Mouse (Mus musculus) hindbrain, embryonic 14.5 days (tissue): ENCODE data around the gene Slc6a6. TPM values are rescaled to one million over a fixed set of nuclear protein-coding genes. Genes with fewer than 3 reads are reported as not detected.

Experiments used
- ATAC-seq: fragments of 200-750 bp; cut with Nextera tagmentation; 2 replicates; pipeline ENCODE4 v1.8.0; 2017; ENCODE audit warnings: moderate number of reproducible peaks, mild to moderate bottlenecking, moderate TSS enrichment, moderate library complexity; ENCODE audit not compliant: low FRiP score
- DNase-seq: peaks from one replicate; pipeline ENCODE4 v3.0.0-alpha.2; 2015; ENCODE audit warnings: low spot score
- H3K27ac ChIP-seq: fragments of 300-500 bp; sonication (generic); 2 replicates; pipeline ENCODE4 v1.5.1; 2014; ENCODE audit warnings: mild to moderate bottlenecking, moderate library complexity
- H3K27me3 ChIP-seq: fragments of 300-500 bp; sonication (generic); 2 replicates; pipeline ENCODE4 v1.6.1; 2014; ENCODE audit warnings: mild to moderate bottlenecking, low read length, mixed read lengths; ENCODE audit not compliant: control insufficient read depth, insufficient read depth
- H3K36me3 ChIP-seq: fragments of 300-500 bp; sonication (generic); replicated peaks from 2 replicates; pipeline ENCODE4 v1.6.1; 2014; ENCODE audit not compliant: control insufficient read depth, insufficient read depth
- H3K4me1 ChIP-seq: fragments of 300-500 bp; sonication (generic); replicated peaks from 2 replicates; pipeline ENCODE4 v1.6.1; 2014; ENCODE audit warnings: antibody characterized with exemption, low read length, mixed read lengths; ENCODE audit not compliant: control insufficient read depth, insufficient read depth
- H3K4me2 ChIP-seq: fragments of 300-500 bp; sonication (generic); replicated peaks from 2 replicates; pipeline ENCODE4 v1.6.1; 2014; ENCODE audit warnings: mild to moderate bottlenecking, moderate library complexity
- H3K4me3 ChIP-seq: fragments of 300-500 bp; sonication (generic); replicated peaks from 2 replicates; pipeline ENCODE4 v1.5.1; 2014; ENCODE audit warnings: mild to moderate bottlenecking, low read length
- H3K9ac ChIP-seq: fragments of 300-500 bp; sonication (generic); 2 replicates; pipeline ENCODE4 v1.6.1; 2014
- H3K9me3 ChIP-seq: fragments of 300-500 bp; sonication (generic); 2 replicates; pipeline ENCODE4 v1.6.1; 2016; ENCODE audit warnings: low read length; ENCODE audit not compliant: control insufficient read depth
- WGBS: fragments of 180-500 bp; shearing (Covaris S2); extraction: QIAGEN DNeasy Blood & Tissue Kit; methylation state at CpG from one replicate; pipeline ENCODE4 v1.1.7; 2014; 5-methylcytosine and 5-hydroxymethylcytosine counted together
- polyA plus RNA-seq: library from polyadenylated mRNA; unstranded; fragments of >200 nt; fragmentation: Nextera tagmentation; extraction: Ambion mirVana; gene quantifications from 2 replicates; pipeline ENCODE4 v1.2.1, GENCODE M21; 2014

Gene Slc6a6
- polyA plus RNA-seq, 1 experiment from 2014 or later = 98.5 TPM

DNA sequence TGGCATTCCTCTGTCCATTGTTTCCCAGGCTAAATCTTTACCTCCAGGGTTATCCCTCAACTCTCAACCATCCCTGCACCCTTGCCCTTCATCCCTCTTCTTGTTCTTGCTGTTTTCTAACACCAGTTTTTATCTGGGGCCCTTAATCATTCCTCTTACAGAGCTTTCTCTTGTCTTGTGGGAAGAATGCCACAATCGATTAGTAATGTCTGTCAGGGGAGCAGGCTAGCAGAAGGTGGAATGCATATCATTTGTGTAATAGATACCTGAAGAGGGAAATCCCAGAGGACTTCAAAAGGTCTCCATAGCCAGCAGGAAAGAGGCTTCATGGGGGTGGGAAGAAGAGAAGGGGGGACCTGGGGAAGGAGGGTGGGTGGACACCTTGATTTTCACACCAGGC, 20.6 kb downstream of the Slc6a6 start:
- H3K4me2 ChIP-seq = no peak overlapping the region
- H3K27ac ChIP-seq = no peak overlapping the region
- DNase-seq = no peak
- H3K36me3 ChIP-seq = peaks cover 64% of the 10 kb centered on the region
- peaks cover 23% of the 10 kb centered on the region for H3K4me1 ChIP-seq
- no peak for ATAC-seq
- H3K4me3 ChIP-seq = no peak overlapping the region
- H3K9me3 ChIP-seq = no peaks in the 10 kb centered on the region
- no peak overlapping the region for H3K9ac ChIP-seq
- H3K27me3 ChIP-seq = no peaks in the 10 kb centered on the region
- WGBS = 89% methylated on average over 1 of the region's 1 CpGs

DNA sequence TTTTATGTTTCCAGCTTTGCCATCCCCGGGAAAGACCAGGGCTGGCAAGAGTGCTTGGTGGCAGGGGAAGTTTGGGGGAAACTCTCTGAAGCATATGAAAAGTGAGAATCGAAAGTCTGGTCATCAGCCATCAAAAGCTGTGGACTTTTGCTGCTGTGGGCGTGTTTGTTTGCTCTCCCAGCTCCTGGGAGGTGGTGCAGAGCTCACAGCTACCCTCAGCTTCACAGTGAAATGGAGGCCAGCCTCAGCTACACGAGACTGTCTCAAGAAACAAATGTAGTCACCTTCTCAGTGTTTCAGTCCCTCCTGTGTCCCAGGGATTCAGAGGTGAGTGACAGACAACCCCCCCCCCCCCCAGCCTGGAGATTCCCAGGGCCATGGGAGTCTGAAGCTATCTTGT, 21.8 kb downstream of the Slc6a6 start:
- no peak overlapping the region for H3K27ac ChIP-seq
- WGBS = 74% methylated on average over 4 of the region's 4 CpGs
- no peaks in the 10 kb centered on the region for H3K9me3 ChIP-seq
- DNase-seq (no peak), ATAC-seq (no peak)
- no peak overlapping the region for H3K4me2 ChIP-seq
- H3K4me1 ChIP-seq = peaks cover 26% of the 10 kb centered on the region
- H3K9ac ChIP-seq = no peak overlapping the region
- no peaks in the 10 kb centered on the region for H3K27me3 ChIP-seq
- peaks cover 52% of the 10 kb centered on the region for H3K36me3 ChIP-seq
- H3K4me3 ChIP-seq = no peak overlapping the region

DNA sequence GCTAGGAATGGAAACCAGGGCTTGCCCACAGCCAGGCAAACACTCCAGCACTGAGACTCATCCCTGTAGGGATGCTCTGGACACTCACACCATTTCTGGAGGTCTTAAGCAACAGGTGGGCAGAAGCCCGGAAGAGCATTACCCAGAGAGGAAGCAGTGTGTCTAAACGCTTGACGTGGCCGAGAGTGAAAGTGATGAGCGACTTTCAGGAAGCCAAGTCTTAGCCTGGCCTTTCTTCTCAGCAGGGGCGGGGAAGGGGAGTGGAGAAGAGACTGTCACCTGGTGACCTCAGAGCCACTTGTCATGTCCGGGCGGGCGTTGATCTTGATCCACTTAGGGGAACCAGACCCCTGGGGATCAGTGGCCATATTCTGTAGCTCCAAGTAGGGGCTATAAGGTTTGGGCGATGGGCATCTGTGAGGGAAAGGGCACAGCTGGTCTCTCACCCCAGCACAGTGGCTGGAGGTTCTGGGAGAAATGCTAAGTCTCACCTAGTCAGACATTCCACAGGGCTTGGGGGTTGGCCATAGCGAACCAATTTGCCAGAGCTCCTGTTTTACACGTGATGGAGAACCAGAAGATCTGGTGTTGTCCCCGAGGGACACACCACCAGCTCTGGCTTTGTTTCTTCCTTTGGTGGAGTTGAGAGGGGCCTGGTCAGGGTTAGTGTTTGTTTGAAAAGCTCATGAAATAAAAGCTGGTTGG, 22.4 kb downstream of the Slc6a6 start:
- no peak for ATAC-seq
- peaks cover 47% of the 10 kb centered on the region for H3K36me3 ChIP-seq
- H3K4me3 ChIP-seq = no peak overlapping the region
- no peak for DNase-seq
- no peak overlapping the region for H3K4me2 ChIP-seq
- H3K27me3 ChIP-seq = no peaks in the 10 kb centered on the region
- H3K27ac ChIP-seq = no peak overlapping the region
- WGBS = 80% methylated on average over 13 of the region's 13 CpGs
- peaks cover 26% of the 10 kb centered on the region for H3K4me1 ChIP-seq
- no peaks in the 10 kb centered on the region for H3K9me3 ChIP-seq
- H3K9ac ChIP-seq = no peak overlapping the region

DNA sequence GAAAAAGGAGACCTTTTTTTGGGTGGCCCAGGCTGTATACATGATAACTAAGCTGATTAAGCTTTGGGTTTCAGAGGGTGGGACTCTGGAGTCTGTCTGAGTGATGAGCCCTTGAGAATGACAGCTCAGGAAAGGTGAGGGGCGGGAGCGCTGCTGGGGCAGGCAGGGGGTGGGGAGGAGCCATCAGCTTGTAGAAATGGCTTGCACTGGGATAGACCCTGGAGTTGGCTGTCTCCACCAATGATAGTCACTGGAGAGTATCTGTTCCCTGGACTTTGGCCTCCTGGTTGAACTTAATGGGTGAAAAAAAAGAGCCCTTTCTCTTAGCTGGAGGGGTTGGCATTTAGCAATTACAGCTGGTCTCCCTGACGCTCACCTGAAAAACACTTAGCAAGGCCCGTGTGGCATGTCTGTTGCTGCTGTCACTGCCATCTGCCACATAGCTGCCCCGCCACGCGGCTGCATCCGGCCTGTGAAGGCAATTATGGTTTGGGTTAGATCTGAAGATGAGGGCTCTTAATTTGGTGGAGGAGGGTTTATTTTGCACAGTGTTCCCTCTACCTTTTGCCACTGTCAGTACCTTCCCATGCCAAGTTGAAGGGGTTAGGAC, 23.5 kb downstream of the Slc6a6 start:
- Histone ChIP-seq H3K9me3 (no peaks in the 10 kb centered on the region), H3K4me3 (no peak overlapping the region), H3K4me2 (no peak overlapping the region), H3K4me1 (peaks cover 34% of the 10 kb centered on the region), H3K27ac (peak overlapping the region; percentile 85), H3K27me3 (no peaks in the 10 kb centered on the region), H3K9ac (peak overlapping the region; percentile 5; the same call in 1 of the 2 replicates), H3K36me3 (peaks cover 45% of the 10 kb centered on the region)
- WGBS = 71% methylated on average over 8 of the region's 8 CpGs
- DNase-seq = no peak
- 0 out of 2 replicates have a peak, but pooled peaks have one; percentile 6 for ATAC-seq

DNA sequence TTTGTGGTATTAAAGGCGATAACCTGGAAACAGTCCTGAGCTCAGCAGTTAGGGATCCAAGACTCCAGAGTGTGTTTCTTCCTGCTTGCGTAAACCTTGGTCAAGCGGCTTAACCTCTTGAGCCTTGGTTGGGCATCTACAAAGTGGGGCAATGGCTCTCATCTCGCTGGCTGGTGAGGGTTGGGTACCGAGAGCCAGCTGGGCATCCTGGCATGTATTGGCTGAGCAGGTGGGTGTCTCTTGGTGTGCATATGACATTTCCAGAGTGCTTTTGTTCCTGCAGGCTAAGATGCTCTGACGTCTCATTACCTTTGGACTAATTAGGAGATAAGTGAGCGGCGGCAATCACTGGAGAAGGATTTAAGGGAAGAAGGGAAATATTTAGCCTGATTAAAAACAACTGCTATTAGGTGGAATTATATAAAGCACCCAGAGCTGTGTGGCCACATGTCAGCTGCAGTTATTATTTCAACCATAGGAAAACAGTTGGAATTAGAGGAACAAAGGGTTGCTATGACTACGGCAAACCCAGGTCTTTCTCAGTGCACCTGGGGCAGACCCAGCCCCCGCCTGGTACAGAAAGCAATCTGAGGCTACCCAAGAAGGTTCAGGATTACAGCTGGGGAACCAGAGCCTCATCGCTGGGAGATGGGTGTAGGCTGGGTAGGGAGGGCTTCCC, 24.2 kb downstream of the Slc6a6 start:
- Histone ChIP-seq H3K9ac (peak overlapping the region; percentile 5; the same call in 1 of the 2 replicates), H3K4me1 (peaks cover 40% of the 10 kb centered on the region), H3K36me3 (peaks cover 39% of the 10 kb centered on the region), H3K4me2 (no peak overlapping the region), H3K4me3 (no peak overlapping the region), H3K27ac (peak overlapping the region; percentile 85), H3K9me3 (no peaks in the 10 kb centered on the region), H3K27me3 (no peaks in the 10 kb centered on the region)
- WGBS = 62% methylated on average over 11 of the region's 11 CpGs
- ATAC-seq (peak; percentile 63), DNase-seq (no peak)

DNA sequence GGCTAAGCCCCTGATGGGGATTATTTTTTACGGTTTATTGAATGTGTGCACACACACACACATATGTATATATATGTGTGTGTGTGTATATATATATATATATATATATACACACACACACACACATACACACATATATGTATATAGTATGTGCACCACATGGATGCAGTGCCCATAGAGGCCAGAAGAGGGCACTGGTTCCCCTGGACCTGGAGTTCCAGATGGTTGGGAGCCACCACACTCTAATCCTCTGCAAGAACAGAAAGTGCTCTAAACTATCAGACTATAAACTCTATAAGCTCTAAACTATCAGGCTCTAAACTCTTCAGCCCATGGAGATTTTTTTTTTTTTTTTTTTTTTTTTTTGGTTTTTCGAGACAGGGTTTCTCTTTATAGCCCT, 25.1 kb downstream of the Slc6a6 start:
- ATAC-seq (no peak), DNase-seq (no peak)
- Histone ChIP-seq H3K27me3 (no peaks in the 10 kb centered on the region), H3K4me2 (no peak overlapping the region), H3K9me3 (no peaks in the 10 kb centered on the region), H3K4me1 (peaks cover 48% of the 10 kb centered on the region), H3K36me3 (peaks cover 31% of the 10 kb centered on the region), H3K4me3 (no peak overlapping the region), H3K27ac (peak overlapping the region; percentile 85), H3K9ac (no peak overlapping the region)
- 92% methylated on average over 1 of the region's 2 CpGs for WGBS

DNA sequence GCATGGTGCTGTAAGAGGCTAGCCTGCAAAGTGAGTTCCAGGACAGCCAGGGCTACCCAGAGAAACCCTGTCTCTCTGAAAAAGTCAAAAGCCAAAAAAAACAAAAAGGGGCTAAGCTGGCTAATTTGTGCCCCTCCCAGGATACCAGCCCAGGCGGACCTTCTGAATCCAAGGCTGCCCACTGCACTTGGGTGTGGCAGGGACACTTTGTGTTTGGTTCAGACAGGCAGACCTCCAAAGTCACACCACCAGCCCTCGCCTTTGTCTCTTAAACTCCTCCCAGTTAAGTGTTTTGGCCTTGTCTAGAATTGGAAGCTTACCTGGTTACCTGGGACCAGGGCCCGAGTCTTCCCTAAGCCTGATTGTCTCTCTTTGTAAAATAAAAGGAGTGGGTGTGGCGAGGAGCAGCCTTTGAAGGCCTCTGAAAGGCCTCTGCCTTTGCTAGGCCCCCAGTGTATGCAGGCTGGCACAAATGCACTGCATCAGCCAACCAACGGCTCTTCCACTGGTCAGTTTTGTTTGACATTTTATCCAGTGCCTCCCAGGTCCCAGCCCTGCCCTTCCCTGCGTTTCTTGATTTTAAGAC, 26.6 kb downstream of the Slc6a6 start:
- no peak overlapping the region for H3K9ac ChIP-seq
- peaks cover 53% of the 10 kb centered on the region for H3K4me1 ChIP-seq
- H3K4me2 ChIP-seq = no peak overlapping the region
- H3K9me3 ChIP-seq = no peaks in the 10 kb centered on the region
- H3K27me3 ChIP-seq = no peaks in the 10 kb centered on the region
- WGBS = 40% methylated on average over 6 of the region's 6 CpGs
- peaks cover 25% of the 10 kb centered on the region for H3K36me3 ChIP-seq
- no peak overlapping the region for H3K4me3 ChIP-seq
- peak overlapping the region; percentile 3; the same call in 1 of the 2 replicates for H3K27ac ChIP-seq
- no peak for DNase-seq
- no peak for ATAC-seq

DNA sequence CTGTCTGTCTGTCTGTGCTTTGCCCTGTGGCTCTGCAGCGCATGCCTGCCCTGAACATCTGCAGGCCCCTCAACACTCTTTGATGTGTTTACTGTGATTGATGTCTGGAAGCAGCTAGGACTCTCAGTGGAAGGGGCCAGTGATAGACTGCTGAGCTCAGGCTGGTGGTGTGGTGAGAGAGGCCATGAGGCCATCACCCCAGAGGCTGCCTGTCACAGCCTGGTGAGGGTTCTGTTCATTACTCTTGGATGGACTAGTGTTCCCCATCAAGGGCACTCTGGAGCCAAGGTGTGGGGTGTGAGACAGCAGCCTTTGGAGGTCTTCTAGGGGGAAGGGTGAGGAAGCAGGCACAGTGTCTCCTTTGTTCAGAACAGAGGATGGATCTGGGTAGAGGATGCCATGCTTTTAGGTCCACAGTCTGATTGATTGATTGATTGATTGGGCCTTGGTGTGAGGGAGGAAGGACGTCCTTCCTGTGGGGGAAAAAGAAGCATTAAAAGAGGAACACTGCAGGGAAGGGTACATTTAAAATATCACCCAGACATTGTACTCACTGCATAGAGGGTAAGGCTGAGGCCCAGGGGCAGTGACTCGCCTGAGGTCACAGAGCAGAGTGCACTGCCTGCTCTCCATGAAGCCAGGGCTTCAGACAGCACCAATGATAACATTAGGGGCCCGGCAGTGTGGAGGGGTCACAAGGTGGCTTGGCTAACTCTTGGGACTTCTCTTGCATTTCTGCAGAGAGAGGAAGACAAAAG, 28.4 kb downstream of the Slc6a6 start:
- no peak overlapping the region for H3K4me3 ChIP-seq
- ATAC-seq (no peak), DNase-seq (no peak)
- H3K4me2 ChIP-seq = no peak overlapping the region
- no peaks in the 10 kb centered on the region for H3K9me3 ChIP-seq
- H3K27ac ChIP-seq = peak overlapping the region; percentile 64
- peaks cover 16% of the 10 kb centered on the region for H3K36me3 ChIP-seq
- peak overlapping the region; percentile 9 for H3K9ac ChIP-seq
- 15% methylated on average over 4 of the region's 4 CpGs for WGBS
- no peaks in the 10 kb centered on the region for H3K27me3 ChIP-seq
- H3K4me1 ChIP-seq = peaks cover 47% of the 10 kb centered on the region
